Mouse (Mus musculus) liver, embryonic 13.5 days (tissue): ENCODE measurements around the gene Ndufa11. TPM values are rescaled to one million over a fixed set of nuclear protein-coding genes. Genes with fewer than 3 reads are reported as not detected.

Experiments used
- ATAC-seq: fragments of 200-750 bp; cut with Nextera tagmentation; 2 replicates; pipeline ENCODE4 v1.8.0; 2017; ENCODE audit warnings: low read depth, mild to moderate bottlenecking, moderate number of reproducible peaks, moderate library complexity
- DNase-seq: peaks from one replicate; pipeline ENCODE4 v3.0.0; 2022
- H3K27ac ChIP-seq: fragments of 300-500 bp; sonication (generic); 2 replicates; pipeline ENCODE4 v1.5.1; 2015; ENCODE audit warnings: moderate library complexity, mild to moderate bottlenecking, inconsistent platforms
- H3K27me3 ChIP-seq: fragments of 300-500 bp; sonication (generic); 2 replicates; pipeline ENCODE4 v1.6.1; 2015; ENCODE audit warnings: mild to moderate bottlenecking, inconsistent platforms
- H3K36me3 ChIP-seq: fragments of 300-500 bp; sonication (generic); 2 replicates; pipeline ENCODE4 v1.6.1; 2015; ENCODE audit warnings: mild to moderate bottlenecking, inconsistent platforms
- H3K4me1 ChIP-seq: fragments of 300-500 bp; sonication (generic); replicated peaks from 2 replicates; pipeline ENCODE4 v1.6.1; 2015; ENCODE audit warnings: inconsistent platforms
- H3K4me2 ChIP-seq: fragments of 300-500 bp; sonication (generic); 2 replicates; pipeline ENCODE4 v1.6.1; 2015; ENCODE audit warnings: inconsistent platforms, mild to moderate bottlenecking, moderate library complexity
- H3K4me3 ChIP-seq: fragments of 300-500 bp; sonication (generic); replicated peaks from 2 replicates; pipeline ENCODE4 v1.5.1; 2015; ENCODE audit warnings: mild to moderate bottlenecking, inconsistent platforms
- H3K9ac ChIP-seq: fragments of 300-500 bp; sonication (generic); 2 replicates; pipeline ENCODE4 v1.6.1; 2015; ENCODE audit warnings: mild to moderate bottlenecking, inconsistent platforms
- H3K9me3 ChIP-seq: fragments of 300-500 bp; sonication (generic); replicated peaks from 2 replicates; pipeline ENCODE4 v1.6.1; 2016; ENCODE audit warnings: inconsistent platforms
- WGBS: fragments of 180-500 bp; shearing (Covaris S2); methylation state at CpG from one replicate; pipeline ENCODE4 v1.1.7; 2015; ENCODE audit not compliant: insufficient replicate concordance; 5-methylcytosine and 5-hydroxymethylcytosine counted together
- polyA plus RNA-seq: library from polyadenylated mRNA; unstranded; fragments of >200 nt; fragmentation: Nextera tagmentation; extraction: Ambion mirVana; gene quantifications from 2 replicates; pipeline ENCODE4 v1.2.1, GENCODE M21; 2015

Gene Ndufa11
- polyA plus RNA-seq, 1 experiment from 2014 or later = 268 TPM

- Histone ChIP-seq H3K4me2 (no peak overlapping the region), H3K4me1 (no peaks in the 10 kb centered on the region), H3K9me3 (no peaks in the 10 kb centered on the region), H3K27me3 (peaks cover 58% of the 10 kb centered on the region), H3K36me3 (no peaks in the 10 kb centered on the region), H3K4me3 (no peak overlapping the region), H3K27ac (no peak overlapping the region), H3K9ac (no peak overlapping the region)
- 60% methylated on average over 17 of the region's 17 CpGs for WGBS
- DNase-seq = no peak
- no peak for ATAC-seq
Measured at GRCm38 (mm10) chr17:56740788-56741160, 23.2 kb downstream of the Ndufa11 start.

- Histone ChIP-seq H3K4me2 (no peak overlapping the region), H3K4me1 (no peaks in the 10 kb centered on the region), H3K4me3 (no peak overlapping the region), H3K9me3 (no peaks in the 10 kb centered on the region), H3K27me3 (peaks cover 47% of the 10 kb centered on the region), H3K36me3 (no peaks in the 10 kb centered on the region), H3K27ac (no peak overlapping the region), H3K9ac (no peak overlapping the region)
- no peak for ATAC-seq
- 40% methylated on average over 5 of the region's 5 CpGs for WGBS
- DNase-seq = no peak
Measured at GRCm38 (mm10) chr17:56744173-56744572, 26.6 kb downstream of the Ndufa11 start.

GRCm38 (mm10) chr17:56751404-56752072 lies 34.0 kb downstream of the Ndufa11 start:
- H3K27ac ChIP-seq = no peak overlapping the region
- WGBS = 26% methylated on average over 71 of the region's 71 CpGs
- no peaks in the 10 kb centered on the region for H3K36me3 ChIP-seq
- H3K4me2 ChIP-seq = peak overlapping the region; percentile 56
- peaks cover 31% of the 10 kb centered on the region for H3K4me1 ChIP-seq
- H3K4me3 ChIP-seq = peak overlapping the region; percentile 41
- peaks cover 91% of the 10 kb centered on the region for H3K27me3 ChIP-seq
- H3K9me3 ChIP-seq = no peaks in the 10 kb centered on the region
- H3K9ac ChIP-seq = peak overlapping the region; percentile 36; the same call in 1 of the 2 replicates
- peak; percentile 64 for ATAC-seq
- peak; percentile 60 for DNase-seq

- H3K4me3 ChIP-seq = no peak overlapping the region
- H3K4me1 ChIP-seq = peaks cover 49% of the 10 kb centered on the region
- 38% methylated on average over 15 of the region's 15 CpGs for WGBS
- H3K36me3 ChIP-seq = no peaks in the 10 kb centered on the region
- no peak for DNase-seq
- no peak for ATAC-seq
- peaks cover 86% of the 10 kb centered on the region for H3K27me3 ChIP-seq
- H3K27ac ChIP-seq = no peak overlapping the region
- no peak overlapping the region for H3K9ac ChIP-seq
- H3K4me2 ChIP-seq = no peak overlapping the region
- H3K9me3 ChIP-seq = no peaks in the 10 kb centered on the region
Measured at GRCm38 (mm10) chr17:56753452-56753851, 35.9 kb downstream of the Ndufa11 start.

- H3K27me3 ChIP-seq = peaks cover 81% of the 10 kb centered on the region
- H3K9ac ChIP-seq = 0 out of 2 replicates have a peak overlapping the region, but pooled peaks have one; percentile 2
- no peaks in the 10 kb centered on the region for H3K9me3 ChIP-seq
- peak overlapping the region; percentile 22 for H3K4me3 ChIP-seq
- ATAC-seq (no peak), DNase-seq (no peak)
- peaks cover 60% of the 10 kb centered on the region for H3K4me1 ChIP-seq
- no peaks in the 10 kb centered on the region for H3K36me3 ChIP-seq
- H3K27ac ChIP-seq = no peak overlapping the region
- 8% methylated on average over 36 of the region's 36 CpGs for WGBS
- H3K4me2 ChIP-seq = peak overlapping the region; percentile 38
Measured at GRCm38 (mm10) chr17:56754271-56755185, 37.0 kb downstream of the Ndufa11 start.

- Histone ChIP-seq H3K4me1 (peaks cover 72% of the 10 kb centered on the region), H3K9me3 (no peaks in the 10 kb centered on the region), H3K27me3 (peaks cover 63% of the 10 kb centered on the region), H3K27ac (no peak overlapping the region), H3K9ac (peak overlapping the region; percentile 76), H3K4me2 (peak overlapping the region; percentile 92), H3K36me3 (no peaks in the 10 kb centered on the region), H3K4me3 (peak overlapping the region; percentile 60)
- DNase-seq (no peak), ATAC-seq (peak; percentile 1; the same call in 1 of the 2 replicates)
- WGBS = 2% methylated on average over 50 of the region's 51 CpGs
Measured at GRCm38 (mm10) chr17:56756703-56757399, 39.3 kb downstream of the Ndufa11 start.

GRCm38 (mm10) chr17:56757416-56758123 lies 40.0 kb downstream of the Ndufa11 start, which contains the start of gene Nrtn:
Nrtn (minus strand) TSS chr17:56757530.
- WGBS = 1% methylated on average over 47 of the region's 48 CpGs
- peaks cover 56% of the 10 kb centered on the region for H3K27me3 ChIP-seq

GRCm38 (mm10) chr17:56758132-56758531 lies 40.6 kb downstream of the Ndufa11 start:
- peak overlapping the region; percentile 76; the same call in 1 of the 2 replicates for H3K9ac ChIP-seq
- peak overlapping the region; percentile 92 for H3K4me2 ChIP-seq
- peaks cover 50% of the 10 kb centered on the region for H3K27me3 ChIP-seq
- H3K4me3 ChIP-seq = peak overlapping the region; percentile 60
- 6% methylated on average over 12 of the region's 12 CpGs for WGBS
- H3K36me3 ChIP-seq = no peaks in the 10 kb centered on the region
- 0 out of 2 replicates have a peak, but pooled peaks have one; percentile 6 for ATAC-seq
- H3K4me1 ChIP-seq = peaks cover 74% of the 10 kb centered on the region
- peak overlapping the region; percentile 78; the same call in 1 of the 2 replicates for H3K27ac ChIP-seq
- DNase-seq = peak; percentile 81
- H3K9me3 ChIP-seq = no peaks in the 10 kb centered on the region

More at GRCm38 (mm10) chr17:56757416-56758123, 40.0 kb downstream of the Ndufa11 start, which contains the start of gene Nrtn:
- peak; percentile 90 for DNase-seq
- H3K4me2 ChIP-seq = peak within 1 kb of the TSS; percentile 92
- H3K36me3 ChIP-seq = no peaks in the 10 kb centered on the region
- H3K27ac ChIP-seq = peak within 1 kb of the TSS; percentile 78
- H3K4me1 ChIP-seq = peaks cover 71% of the 10 kb centered on the region
- H3K4me3 ChIP-seq = peak within 1 kb of the TSS; percentile 60
- ATAC-seq = peak; percentile 61
- peak within 1 kb of the TSS; percentile 76 for H3K9ac ChIP-seq
- H3K9me3 ChIP-seq = no peaks in the 10 kb centered on the region

- peaks cover 82% of the 10 kb centered on the region for H3K4me1 ChIP-seq
- no peak for ATAC-seq
Measured at GRCm38 (mm10) chr17:56759261-56759660, 41.7 kb downstream of the Ndufa11 start.

GRCm38 (mm10) chr17:56761077-56761476 lies 43.5 kb downstream of the Ndufa11 start:
- no peak for DNase-seq
- H3K4me2 ChIP-seq = peak overlapping the region; percentile 85
- ATAC-seq = no peak
- 59% methylated on average over 3 of the region's 3 CpGs for whole genome bisulfite sequencing
- H3K36me3 ChIP-seq = no peaks in the 10 kb centered on the region
- peak overlapping the region; percentile 78; the same call in 1 of the 2 replicates for H3K9ac ChIP-seq
- 0 out of 2 replicates have a peak overlapping the region, but pooled peaks have one; percentile 62 for H3K4me3 ChIP-seq
- peak overlapping the region; percentile 2; the same call in 1 of the 2 replicates for H3K27ac ChIP-seq
- H3K4me1 ChIP-seq = peaks cover 81% of the 10 kb centered on the region
- H3K27me3 ChIP-seq = peaks cover 21% of the 10 kb centered on the region
- no peaks in the 10 kb centered on the region for H3K9me3 ChIP-seq

More at GRCm38 (mm10) chr17:56759261-56759660, 41.7 kb downstream of the Ndufa11 start:
- Histone ChIP-seq H3K4me2 (no peak overlapping the region), H3K9ac (no peak overlapping the region), H3K9me3 (no peaks in the 10 kb centered on the region), H3K4me3 (no peak overlapping the region), H3K27me3 (peaks cover 39% of the 10 kb centered on the region), H3K27ac (no peak overlapping the region), H3K36me3 (no peaks in the 10 kb centered on the region)
- 68% methylated on average over 7 of the region's 7 CpGs for WGBS
- DNase-seq = no peak
